Mouse (Mus musculus): ENCODE measurements around the gene Snd1. TPM values are rescaled to one million over a fixed set of nuclear protein-coding genes. Genes with fewer than 3 reads are reported as not detected.

The Snd1 gene
- polyA plus RNA-seq, 1 experiment from 2014 or later = 110 TPM

- no peak for DNase-seq (ENCODE audit: extremely low spot score, low spot score)
- Histone ChIP-seq H3K36me3 (replicated peaks) (peaks cover 24% of the 10 kb centered on the region), H3K27ac (no peak overlapping the region), H3K27me3 (ENCODE audit: poor library complexity, severe bottlenecking) (no peaks in the 10 kb centered on the region), H3K4me1 (peaks cover 16% of the 10 kb centered on the region), H3K9me3 (no peaks in the 10 kb centered on the region), H3K4me3 (no peak overlapping the region)
- 94% methylated on average over 2 of the region's 2 CpGs for WGBS
These were observed 324.9 kb downstream of the Snd1 start for GRCm38 (mm10) chr6:28799818-28800217.

- peaks cover 6% of the 10 kb centered on the region for H3K4me1 ChIP-seq
- no peak overlapping the region for H3K4me3 ChIP-seq
- H3K27me3 ChIP-seq (ENCODE audit: poor library complexity, severe bottlenecking) = no peaks in the 10 kb centered on the region
- WGBS = 89% methylated on average over 3 of the region's 3 CpGs
- DNase-seq (ENCODE audit: extremely low spot score, low spot score) = no peak
- H3K36me3 ChIP-seq (replicated peaks) = peaks cover 23% of the 10 kb centered on the region
- no peak overlapping the region for H3K27ac ChIP-seq
- H3K9me3 ChIP-seq = no peaks in the 10 kb centered on the region
These were observed 326.0 kb downstream of the Snd1 start for GRCm38 (mm10) chr6:28800976-28801375.

- H3K4me1 ChIP-seq = 0 out of 2 replicates have a peak, but pooled peaks cover 2% of the 10 kb centered on the region
- H3K9me3 ChIP-seq = no peaks in the 10 kb centered on the region
- WGBS = 90% methylated on average over 6 of the region's 6 CpGs
- H3K27ac ChIP-seq = no peak overlapping the region
- no peaks in the 10 kb centered on the region for H3K27me3 ChIP-seq (ENCODE audit: poor library complexity, severe bottlenecking)
- H3K4me3 ChIP-seq = no peak overlapping the region
- DNase-seq (ENCODE audit: extremely low spot score, low spot score) = no peak
- H3K36me3 ChIP-seq (replicated peaks) = peaks cover 11% of the 10 kb centered on the region; the same call in 1 of the 2 replicates
These were observed 328.8 kb downstream of the Snd1 start for GRCm38 (mm10) chr6:28803678-28804279.

GRCm38 (mm10) chr6:28804751-28805150, 329.8 kb downstream of the Snd1 start:
- H3K36me3 ChIP-seq (replicated peaks) = peaks cover 9% of the 10 kb centered on the region; the same call in 1 of the 2 replicates
- 89% methylated on average over 5 of the region's 5 CpGs for WGBS
- no peak overlapping the region for H3K27ac ChIP-seq
- no peak for DNase-seq (ENCODE audit: extremely low spot score, low spot score)
- no peak overlapping the region for H3K4me3 ChIP-seq
- no peaks in the 10 kb centered on the region for H3K9me3 ChIP-seq
- no peaks in the 10 kb centered on the region for H3K27me3 ChIP-seq (ENCODE audit: poor library complexity, severe bottlenecking)
- H3K4me1 ChIP-seq = 0 out of 2 replicates have a peak, but pooled peaks cover 3% of the 10 kb centered on the region

GRCm38 (mm10) chr6:28813057-28813456, 338.1 kb downstream of the Snd1 start:
- H3K4me1 ChIP-seq = peaks cover 24% of the 10 kb centered on the region
- 91% methylated on average over 9 of the region's 9 CpGs for WGBS
- H3K36me3 ChIP-seq (replicated peaks) = peaks cover 9% of the 10 kb centered on the region
- no peak overlapping the region for H3K4me3 ChIP-seq
- no peaks in the 10 kb centered on the region for H3K27me3 ChIP-seq (ENCODE audit: poor library complexity, severe bottlenecking)
- no peak overlapping the region for H3K27ac ChIP-seq
- DNase-seq (ENCODE audit: extremely low spot score, low spot score) = no peak
- no peaks in the 10 kb centered on the region for H3K9me3 ChIP-seq

GRCm38 (mm10) chr6:28814895-28815294, 340.0 kb downstream of the Snd1 start:
- H3K4me3 ChIP-seq = no peak overlapping the region
- peaks cover 25% of the 10 kb centered on the region for H3K4me1 ChIP-seq
- H3K27me3 ChIP-seq (ENCODE audit: poor library complexity, severe bottlenecking) = no peaks in the 10 kb centered on the region
- peaks cover 23% of the 10 kb centered on the region for H3K36me3 ChIP-seq (replicated peaks)
- H3K27ac ChIP-seq = no peak overlapping the region
- H3K9me3 ChIP-seq = no peaks in the 10 kb centered on the region
- 80% methylated on average over 2 of the region's 2 CpGs for WGBS
- DNase-seq (ENCODE audit: extremely low spot score, low spot score) = no peak

GRCm38 (mm10) chr6:28817039-28817438, 342.1 kb downstream of the Snd1 start:
- Histone ChIP-seq H3K27ac (no peak overlapping the region), H3K9me3 (no peaks in the 10 kb centered on the region), H3K36me3 (replicated peaks) (peaks cover 25% of the 10 kb centered on the region), H3K27me3 (ENCODE audit: poor library complexity, severe bottlenecking) (no peaks in the 10 kb centered on the region), H3K4me1 (peaks cover 25% of the 10 kb centered on the region), H3K4me3 (no peak overlapping the region)
- DNase-seq (ENCODE audit: extremely low spot score, low spot score) = no peak
- WGBS = 90% methylated on average over 9 of the region's 9 CpGs

GRCm38 (mm10) chr6:28819509-28820358, 344.8 kb downstream of the Snd1 start:
- Histone ChIP-seq H3K27me3 (ENCODE audit: poor library complexity, severe bottlenecking) (no peaks in the 10 kb centered on the region), H3K4me3 (no peak overlapping the region), H3K36me3 (replicated peaks) (peaks cover 27% of the 10 kb centered on the region), H3K4me1 (peaks cover 9% of the 10 kb centered on the region), H3K27ac (no peak overlapping the region), H3K9me3 (no peaks in the 10 kb centered on the region)
- no peak for DNase-seq (ENCODE audit: extremely low spot score, low spot score)
- 86% methylated on average over 13 of the region's 13 CpGs for WGBS

GRCm38 (mm10) chr6:28822296-28822695, 347.4 kb downstream of the Snd1 start:
- peaks cover 23% of the 10 kb centered on the region for H3K4me1 ChIP-seq
- DNase-seq (ENCODE audit: extremely low spot score, low spot score) = no peak
- no peaks in the 10 kb centered on the region for H3K9me3 ChIP-seq
- H3K27me3 ChIP-seq (ENCODE audit: poor library complexity, severe bottlenecking) = no peaks in the 10 kb centered on the region
- 87% methylated on average over 3 of the region's 3 CpGs for whole genome bisulfite sequencing
- H3K36me3 ChIP-seq (replicated peaks) = peaks cover 22% of the 10 kb centered on the region
- no peak overlapping the region for H3K4me3 ChIP-seq
- no peak overlapping the region for H3K27ac ChIP-seq

- no peaks in the 10 kb centered on the region for H3K27me3 ChIP-seq (ENCODE audit: poor library complexity, severe bottlenecking)
- 89% methylated on average over 3 of the region's 3 CpGs for WGBS
These were observed 348.4 kb downstream of the Snd1 start for GRCm38 (mm10) chr6:28823375-28823774.

GRCm38 (mm10) chr6:28823802-28824201, 348.9 kb downstream of the Snd1 start:
- no peak overlapping the region for H3K4me3 ChIP-seq
- no peak for DNase-seq (ENCODE audit: extremely low spot score, low spot score)
- H3K27ac ChIP-seq = no peak overlapping the region
- no peaks in the 10 kb centered on the region for H3K9me3 ChIP-seq
- no peaks in the 10 kb centered on the region for H3K27me3 ChIP-seq (ENCODE audit: poor library complexity, severe bottlenecking)
- 91% methylated on average over 5 of the region's 5 CpGs for WGBS
- H3K4me1 ChIP-seq = peaks cover 38% of the 10 kb centered on the region
- H3K36me3 ChIP-seq (replicated peaks) = peaks cover 15% of the 10 kb centered on the region

More at GRCm38 (mm10) chr6:28823375-28823774, 348.4 kb downstream of the Snd1 start:
- Histone ChIP-seq H3K4me3 (no peak overlapping the region), H3K4me1 (peaks cover 34% of the 10 kb centered on the region), H3K27ac (no peak overlapping the region), H3K36me3 (replicated peaks) (peaks cover 17% of the 10 kb centered on the region), H3K9me3 (no peaks in the 10 kb centered on the region)
- no peak for DNase-seq (ENCODE audit: extremely low spot score, low spot score)

- H3K9me3 ChIP-seq = no peaks in the 10 kb centered on the region
- H3K4me3 ChIP-seq = no peak overlapping the region
- H3K27me3 ChIP-seq (ENCODE audit: poor library complexity, severe bottlenecking) = peaks cover 14% of the 10 kb centered on the region
- H3K36me3 ChIP-seq (replicated peaks) = peaks cover 14% of the 10 kb centered on the region
- no peak for DNase-seq (ENCODE audit: extremely low spot score, low spot score)
- H3K4me1 ChIP-seq = peaks cover 55% of the 10 kb centered on the region
- no peak overlapping the region for H3K27ac ChIP-seq
- WGBS = 67% methylated on average over 3 of the region's 3 CpGs
These were observed 351.0 kb downstream of the Snd1 start for GRCm38 (mm10) chr6:28825894-28826293.
